Mouse (Mus musculus) urinary bladder, adult 18-20 months (tissue): ENCODE data around the gene Tbc1d2b.

ENCODE experiments used
- DNase-seq, 2 experiments: peaks; one replicate each; pipeline ENCODE4 v3.0.0; 2022; ENCODE audit warnings: low spot score in 2 of 2, mixed read lengths in 2 of 2

The Tbc1d2b gene

DNA sequence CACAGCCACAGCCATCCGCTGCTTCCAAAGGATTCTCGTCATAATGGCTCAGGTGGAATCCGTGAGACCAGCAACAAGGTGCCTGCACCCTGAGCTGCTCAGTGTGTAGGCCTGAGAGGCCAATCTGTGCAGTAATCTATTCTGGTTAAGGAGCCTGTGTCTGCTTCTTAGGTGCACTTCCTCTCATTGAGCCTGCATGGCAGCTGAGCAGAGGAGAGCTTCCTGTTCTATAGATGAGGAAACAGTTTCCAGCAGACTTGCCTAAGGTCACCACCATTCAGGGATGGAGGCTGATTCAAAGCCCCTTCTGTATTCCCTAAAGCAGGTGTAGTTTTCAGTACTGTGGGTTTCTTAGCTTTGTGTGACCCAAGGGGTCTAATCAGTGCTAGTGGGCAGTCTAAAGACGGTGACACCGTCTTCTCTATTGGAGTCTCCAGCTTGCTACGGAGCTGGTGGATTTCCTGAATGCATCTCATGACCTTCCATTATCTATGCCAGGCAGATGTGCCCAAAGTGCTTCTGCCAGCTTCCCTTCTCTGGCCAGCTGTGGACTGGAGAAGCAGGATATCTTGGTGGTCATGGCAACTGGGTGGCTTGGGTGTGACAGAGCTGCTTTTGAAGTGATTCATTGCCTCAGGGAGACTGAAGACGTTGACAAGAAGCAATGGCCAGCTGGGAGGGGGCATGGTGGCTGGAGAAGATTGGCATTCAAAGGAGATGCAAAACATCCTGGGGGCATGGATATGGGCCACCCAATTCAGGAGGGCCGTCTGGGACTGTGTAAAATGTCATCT, 97.9 kb downstream of the Tbc1d2b start:
- no peak for DNase-seq

DNA sequence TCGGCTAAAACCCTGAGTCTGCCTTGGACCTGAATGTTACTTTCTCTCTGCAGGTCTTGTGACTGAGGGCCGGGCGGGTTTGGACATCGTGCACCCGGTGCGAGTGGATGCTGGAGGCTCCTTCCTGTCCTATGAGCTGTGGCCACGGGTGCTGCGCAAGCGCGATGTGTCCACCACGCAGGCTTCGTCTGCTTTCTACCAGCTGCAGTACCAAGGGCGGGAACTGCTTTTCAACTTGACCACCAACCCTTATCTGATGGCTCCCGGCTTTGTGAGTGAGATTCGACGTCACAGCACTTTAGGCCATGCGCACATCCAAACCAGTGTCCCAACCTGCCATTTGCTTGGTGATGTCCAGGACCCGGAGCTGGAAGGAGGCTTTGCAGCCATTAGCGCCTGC, 99.2 kb downstream of the Tbc1d2b start:
- DNase-seq, result no peak

DNA sequence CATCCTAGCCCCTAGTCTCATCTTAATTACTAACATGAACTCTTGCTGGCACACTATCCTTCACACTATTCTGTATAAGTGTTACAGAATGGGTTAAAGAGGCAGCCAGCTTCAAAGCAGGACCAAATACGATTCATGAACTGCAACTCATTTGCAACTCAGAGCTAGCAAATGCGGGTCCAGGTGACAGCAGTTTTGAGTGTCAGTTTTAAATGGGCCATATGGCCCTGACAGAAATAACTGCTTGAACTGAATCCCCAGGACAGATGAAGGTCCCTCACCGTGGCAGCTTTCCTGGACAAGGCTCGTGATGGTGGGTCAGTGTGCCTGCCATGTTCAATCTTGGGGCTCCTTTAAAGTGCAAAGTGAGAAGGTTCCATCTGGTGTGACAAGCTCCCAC, 100.6 kb downstream of the Tbc1d2b start:
- DNase-seq, result no peak

DNA sequence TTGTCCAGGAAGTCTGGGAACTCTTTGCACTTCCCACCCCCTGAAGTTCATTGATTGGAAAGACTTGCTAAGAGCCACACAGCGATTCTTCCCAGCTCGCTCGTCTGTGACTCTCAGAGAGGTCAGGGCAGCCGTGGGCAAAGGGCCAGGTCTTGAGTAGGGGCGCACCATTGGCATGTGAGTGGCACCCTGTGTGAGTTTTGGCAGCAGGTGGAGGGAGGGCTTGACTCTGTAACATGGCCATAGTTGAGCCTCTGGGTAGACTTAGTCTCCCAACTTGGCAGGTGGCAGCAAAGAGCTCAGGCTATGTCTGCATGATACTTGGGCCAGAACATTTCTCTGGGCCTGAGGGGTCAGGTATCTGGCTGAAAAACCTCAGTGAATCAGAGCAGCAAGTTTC, 104.0 kb downstream of the Tbc1d2b start:
- no peak for DNase-seq

DNA sequence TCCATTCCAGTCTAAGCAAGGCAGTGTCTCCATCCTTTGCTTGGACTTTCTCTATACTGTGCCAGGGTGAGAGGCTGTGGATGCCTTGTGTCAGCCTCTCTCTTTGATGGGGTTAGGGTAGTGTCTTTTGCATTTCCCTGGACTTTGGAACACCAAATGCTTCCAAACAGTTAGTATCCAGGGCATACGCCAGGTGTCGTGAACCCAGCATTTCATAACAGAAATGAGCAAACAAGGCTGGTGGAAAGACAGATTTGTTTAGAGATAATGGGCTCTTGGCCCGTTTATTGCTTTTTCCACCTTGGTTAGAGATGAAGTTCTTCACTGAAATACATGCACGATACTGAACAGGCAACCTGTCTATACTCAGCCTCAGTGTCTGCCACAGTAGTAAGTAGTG, 105.0 kb downstream of the Tbc1d2b start:
- DNase-seq, result no peak

DNA sequence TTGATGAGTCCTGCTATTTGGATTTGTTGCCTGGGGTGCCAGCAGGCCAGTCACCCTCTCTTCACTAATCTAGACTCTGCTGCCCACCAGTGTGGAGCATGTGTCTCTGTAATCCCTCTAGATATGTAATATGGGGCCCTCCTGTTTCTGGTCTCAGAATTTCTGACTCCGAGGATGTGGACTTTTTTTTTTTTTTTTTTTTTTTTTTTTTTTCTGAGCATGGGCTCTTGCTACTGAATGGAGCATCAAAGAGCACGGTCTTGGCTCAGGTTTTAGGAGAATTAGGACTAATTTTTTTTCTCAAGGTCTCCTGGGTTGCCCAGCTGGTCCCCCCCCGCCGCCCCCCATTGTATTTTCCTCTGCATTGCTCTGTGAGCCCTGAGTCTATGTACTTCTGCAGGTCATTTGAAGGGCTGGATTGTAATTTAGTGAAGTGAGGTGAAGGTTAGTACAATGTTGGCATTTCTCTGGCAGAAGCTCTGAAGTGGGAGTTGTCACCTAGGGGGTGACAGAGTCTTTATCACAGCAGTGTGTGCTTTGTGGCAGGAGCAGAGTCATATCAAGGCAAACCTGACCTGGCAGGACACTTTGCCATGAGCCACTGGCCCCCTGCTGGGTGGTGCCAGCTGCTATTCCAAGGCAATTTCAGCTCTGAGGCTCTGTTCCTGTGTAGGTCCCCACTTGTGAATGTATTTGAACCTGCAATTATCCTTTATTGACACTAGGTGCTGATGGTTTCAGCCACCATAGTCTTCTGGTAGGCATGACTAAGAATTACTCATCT, 105.7 kb downstream of the Tbc1d2b start:
- DNase-seq, result no peak

DNA sequence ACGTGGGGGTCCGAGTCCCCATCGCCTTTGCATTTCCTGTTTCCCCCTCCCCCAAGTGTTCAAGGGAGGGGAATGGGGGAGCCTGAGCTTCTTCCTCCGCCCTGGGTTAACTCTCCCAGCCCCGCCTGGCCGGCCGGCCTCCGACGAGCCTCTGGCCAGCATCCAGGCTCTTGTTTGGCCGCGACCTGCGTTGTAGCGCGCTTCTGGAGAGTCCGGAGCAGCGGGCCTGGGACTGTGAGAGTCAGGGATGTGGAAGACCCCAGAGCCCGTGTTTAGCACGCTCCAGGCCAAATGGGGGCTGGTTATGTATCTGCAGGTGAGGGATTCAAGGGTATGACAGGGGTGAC, 106.9 kb downstream of the Tbc1d2b start:
- no peak for DNase-seq

DNA sequence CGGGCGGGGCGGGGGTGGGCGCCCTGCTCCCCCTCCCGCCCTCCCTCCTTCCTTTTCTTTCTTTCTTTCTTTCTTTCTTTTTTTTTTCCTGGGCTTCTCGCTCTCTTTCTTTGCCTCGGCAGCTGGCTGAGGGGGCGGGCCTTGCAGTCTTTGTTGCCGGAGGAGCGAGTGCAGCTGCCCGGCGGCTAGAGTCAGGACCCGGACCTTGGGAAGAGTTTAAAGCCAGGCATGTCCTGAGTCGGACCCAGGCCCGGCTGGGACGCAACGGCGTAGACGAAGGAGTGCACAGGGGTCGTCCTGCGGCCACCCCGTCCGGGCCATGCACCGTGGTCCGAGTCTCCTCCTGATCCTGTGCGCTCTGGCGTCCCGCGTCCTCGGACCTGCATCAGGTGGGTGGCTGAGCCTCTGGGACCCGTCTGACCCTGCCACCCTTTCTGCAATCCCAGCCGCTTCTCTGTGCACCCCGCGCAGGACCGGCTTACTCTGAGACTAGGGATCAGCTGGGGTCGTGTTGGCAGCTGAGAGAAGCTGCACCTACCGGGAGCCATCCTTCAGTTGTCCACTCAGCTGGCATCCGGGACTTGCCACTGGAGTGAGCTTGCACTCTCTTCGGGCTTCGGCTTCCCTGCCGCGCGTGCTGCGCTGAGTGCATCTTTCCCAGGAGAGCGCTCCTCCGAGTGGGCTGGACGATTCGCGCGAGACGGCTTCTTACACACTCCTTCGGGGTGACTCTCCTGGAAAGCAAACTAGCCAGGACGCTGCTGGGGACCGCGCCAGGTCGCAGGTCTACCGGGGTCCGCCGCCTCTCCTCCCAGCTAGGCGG, 107.5 kb downstream of the Tbc1d2b start, which contains the start of gene Adamts7:
Gene Adamts7 (plus strand): TSS at position 144 of the 823 bp plus-strand sequence.
- DNase-seq, result peak in 1 of 2 experiments; percentile 56

DNA sequence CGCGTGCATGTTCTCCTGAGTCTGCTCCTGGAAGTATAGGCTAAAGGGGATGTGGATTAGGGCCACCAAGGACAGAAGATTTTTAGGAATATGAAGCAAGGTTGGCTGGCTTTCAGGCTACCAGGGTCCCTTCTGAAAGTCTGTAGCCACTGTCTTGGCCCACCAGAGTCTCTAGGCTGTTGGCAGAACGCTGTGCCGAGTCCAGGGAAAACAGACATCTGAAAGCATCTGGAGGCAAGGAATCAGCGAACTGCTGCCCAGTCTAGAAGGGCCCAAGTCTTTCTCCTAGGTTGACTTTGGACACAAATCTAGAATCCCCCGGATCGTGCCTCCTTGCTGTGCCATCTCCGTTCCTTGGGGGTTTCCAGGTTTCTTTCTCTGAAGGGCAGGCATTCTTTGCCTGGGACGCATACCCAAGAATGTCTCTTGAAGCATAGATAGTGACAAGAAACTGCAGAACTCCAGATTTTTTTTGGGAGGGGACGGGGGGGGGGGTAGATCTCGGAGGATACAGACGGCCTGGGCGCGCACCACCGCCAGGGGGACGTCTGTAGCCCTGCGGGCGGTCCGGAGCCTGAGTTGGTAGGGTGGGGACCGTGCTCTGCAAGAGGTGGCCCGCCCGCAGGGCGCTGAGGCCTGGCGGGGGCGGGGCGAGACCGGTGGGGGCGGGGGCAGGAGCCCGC, 108.2 kb downstream of the Tbc1d2b start:
- DNase-seq, result peak in 1 of 2 experiments; percentile 41
